Mouse (Mus musculus) embryo, embryonic 9.5 days (tissue): ENCODE data around the gene Usp6nl.

Experiments used
- DNase-seq: peaks from one replicate; pipeline ENCODE4 v3.0.0-alpha.2; 2017; ENCODE audit errors: extremely low spot score

Gene Usp6nl

GRCm38 (mm10) chr2:6412645-6413044 is 90.2 kb downstream of the Usp6nl start:
- no peak for DNase-seq

GRCm38 (mm10) chr2:6413723-6414122 is 91.3 kb downstream of the Usp6nl start:
- DNase-seq: no peak

DNA sequence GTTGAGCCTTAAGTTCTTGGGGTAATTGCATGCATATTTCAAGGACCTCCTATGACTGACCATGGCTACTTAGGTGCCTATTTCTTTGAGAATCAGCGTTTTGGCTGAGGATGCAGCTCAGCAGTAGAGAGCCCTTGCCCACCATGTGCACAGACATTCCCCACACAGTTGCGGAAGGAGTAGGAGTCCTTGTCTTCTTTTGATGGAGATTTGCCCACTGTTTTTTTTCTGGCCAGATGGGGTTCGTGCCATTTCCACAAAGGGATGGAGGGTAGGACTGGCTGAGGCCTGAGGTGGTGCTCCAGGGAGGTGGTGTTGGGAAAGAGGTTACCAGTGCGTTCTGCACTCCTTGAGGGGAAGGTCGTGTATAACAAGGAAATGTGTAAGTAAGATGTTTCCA is 91.9 kb downstream of the Usp6nl start:
- no peak for DNase-seq

GRCm38 (mm10) chr2:6417158-6417557 is 94.7 kb downstream of the Usp6nl start:
- no peak for DNase-seq

- DNase-seq: no peak
These were observed 101.4 kb downstream of the Usp6nl start for GRCm38 (mm10) chr2:6423661-6424550.

DNA sequence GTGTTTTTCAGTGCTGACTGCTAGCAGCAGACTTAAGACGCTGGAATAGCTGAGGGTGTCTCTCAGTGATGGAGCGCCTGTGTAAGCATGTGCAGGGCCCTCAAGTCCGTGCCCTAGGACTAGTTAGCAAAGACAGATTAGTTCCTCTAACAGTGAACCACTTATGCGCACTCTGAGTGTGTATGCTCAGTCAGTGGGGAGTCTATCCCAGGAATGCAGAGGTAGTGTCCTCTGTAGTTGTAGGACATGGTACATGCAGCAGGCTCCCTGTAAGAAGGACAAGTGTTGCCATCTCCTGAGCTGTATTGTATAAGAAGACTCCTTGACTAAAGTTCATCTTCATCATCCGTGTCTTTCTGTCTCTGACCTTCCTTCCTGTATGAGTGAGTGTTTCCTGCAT is 102.4 kb downstream of the Usp6nl start:
- DNase-seq: no peak

- DNase-seq: peak; percentile 35
These were observed 113.9 kb downstream of the Usp6nl start for GRCm38 (mm10) chr2:6436085-6436950.

GRCm38 (mm10) chr2:6441688-6442087 is 119.2 kb downstream of the Usp6nl start:
- no peak for DNase-seq

- no peak for DNase-seq
These were observed 119.8 kb downstream of the Usp6nl start for GRCm38 (mm10) chr2:6442302-6442701.

GRCm38 (mm10) chr2:6444015-6444414 is 121.5 kb downstream of the Usp6nl start:
- no peak for DNase-seq

DNA sequence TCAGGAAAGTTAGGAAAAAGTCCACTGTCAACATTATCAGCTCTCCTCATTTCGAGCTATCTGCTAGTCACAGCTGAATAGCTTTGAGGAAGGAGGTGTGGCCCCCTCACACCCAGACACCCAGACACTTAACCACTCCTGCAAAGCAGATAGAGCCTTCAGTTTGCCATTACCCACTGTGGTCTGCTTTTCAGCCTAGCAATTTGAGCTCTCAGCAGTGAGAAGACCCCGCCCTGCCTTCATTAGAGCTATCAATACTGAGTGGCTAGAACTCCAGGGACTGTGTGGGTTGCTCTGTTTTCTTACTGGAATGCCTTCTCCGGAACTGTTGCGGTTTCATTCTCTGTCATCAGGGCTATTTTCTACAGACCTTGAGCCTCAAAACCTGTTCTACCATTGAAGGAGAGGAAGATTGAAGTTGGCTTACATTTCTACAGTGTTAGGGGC is 122.3 kb downstream of the Usp6nl start:
- no peak for DNase-seq

GRCm38 (mm10) chr2:6445858-6446257 is 123.4 kb downstream of the Usp6nl start:
- DNase-seq: no peak

DNA sequence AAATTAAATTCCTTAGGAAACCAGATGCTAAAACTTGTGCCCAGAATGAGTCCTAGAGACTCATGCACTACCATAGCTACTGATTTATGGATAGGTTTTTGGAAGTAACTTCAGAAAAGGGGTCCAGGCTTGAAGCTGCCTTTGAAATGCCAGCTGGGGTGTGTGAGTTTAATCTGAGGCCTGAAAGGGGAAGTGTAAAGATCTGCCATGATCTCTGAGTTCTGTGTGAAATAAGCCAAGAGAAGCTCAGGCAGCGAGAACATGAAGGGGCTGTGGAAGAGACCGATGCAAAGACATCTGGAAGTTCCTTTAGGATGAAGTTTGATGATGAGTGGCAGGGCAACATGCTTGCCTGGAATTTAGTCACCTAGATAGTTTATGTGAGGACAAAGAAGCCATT is 126.4 kb downstream of the Usp6nl start:
- no peak for DNase-seq

DNA sequence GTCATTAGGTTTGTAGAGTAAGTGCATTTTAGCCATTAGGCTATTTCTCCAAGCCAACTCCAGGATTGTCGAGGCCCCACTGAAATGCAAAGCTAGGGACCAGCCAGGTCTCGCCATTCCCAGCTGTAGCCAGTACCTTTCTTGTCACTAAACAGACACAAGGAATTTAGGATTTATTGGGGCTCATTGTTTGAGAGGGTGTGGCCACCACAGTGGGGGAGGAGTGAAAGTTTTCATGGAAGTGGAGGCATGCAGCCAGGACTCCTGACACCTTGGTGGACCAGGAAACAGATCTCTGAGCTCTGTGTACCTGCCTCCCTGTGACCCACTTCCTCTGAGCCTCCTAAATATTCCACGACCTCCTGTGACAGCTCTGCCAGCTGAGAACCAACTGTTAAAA is 127.2 kb downstream of the Usp6nl start:
- DNase-seq: no peak

DNA sequence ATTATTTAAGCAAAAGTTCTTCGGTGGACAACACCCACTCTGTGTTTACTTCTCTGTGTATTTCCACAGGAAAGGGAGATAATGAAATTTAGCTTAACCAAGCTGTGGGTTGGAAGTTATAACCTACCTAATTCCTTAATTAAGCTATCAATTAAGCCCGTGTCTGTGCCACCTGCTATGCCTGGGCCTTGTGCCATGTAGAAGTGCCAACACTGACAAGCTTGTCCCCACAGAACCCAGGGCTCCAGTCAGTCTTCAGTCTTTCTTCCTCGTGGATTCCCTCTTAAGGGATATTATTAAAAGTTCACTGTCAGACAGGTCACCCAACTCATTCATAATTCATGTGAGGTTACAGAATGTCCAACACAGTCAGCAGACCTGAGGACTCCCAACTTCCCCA is 128.1 kb downstream of the Usp6nl start:
- DNase-seq: no peak

DNA sequence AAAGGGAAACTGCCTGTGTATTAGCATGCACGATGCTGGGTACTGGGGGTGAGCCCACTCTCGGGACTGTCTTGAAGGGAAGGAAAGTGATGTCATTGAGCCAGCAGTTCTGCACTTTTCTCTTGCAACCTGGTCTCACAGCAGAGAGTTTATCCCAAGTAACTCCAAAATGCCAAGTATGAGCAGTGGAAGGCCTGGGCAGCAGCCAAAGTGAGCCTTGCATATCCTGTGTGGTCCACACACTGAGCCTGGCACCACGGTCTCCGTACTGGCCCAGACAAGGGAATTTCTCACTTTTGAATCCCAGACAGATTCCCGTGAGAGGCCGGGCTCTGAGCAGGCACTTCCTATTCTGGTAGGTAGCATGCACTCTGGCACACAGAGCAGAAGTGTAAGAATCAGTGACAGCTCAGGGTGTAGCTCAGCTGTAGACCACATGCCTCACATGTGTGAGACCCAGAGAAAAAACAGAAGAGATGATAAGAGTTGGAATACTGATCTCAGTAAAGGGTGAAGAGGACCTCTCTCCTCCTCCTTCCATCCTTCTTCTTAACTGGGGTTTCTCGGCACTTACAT is 132.6 kb downstream of the Usp6nl start:
- DNase-seq: no peak

GRCm38 (mm10) chr2:6459282-6460047 is 137.0 kb downstream of the Usp6nl start:
- DNase-seq: no peak

GRCm38 (mm10) chr2:6462306-6462705 is 139.8 kb downstream of the Usp6nl start:
- DNase-seq: no peak

GRCm38 (mm10) chr2:6463772-6464661 is 141.6 kb downstream of the Usp6nl start:
- DNase-seq: no peak

DNA sequence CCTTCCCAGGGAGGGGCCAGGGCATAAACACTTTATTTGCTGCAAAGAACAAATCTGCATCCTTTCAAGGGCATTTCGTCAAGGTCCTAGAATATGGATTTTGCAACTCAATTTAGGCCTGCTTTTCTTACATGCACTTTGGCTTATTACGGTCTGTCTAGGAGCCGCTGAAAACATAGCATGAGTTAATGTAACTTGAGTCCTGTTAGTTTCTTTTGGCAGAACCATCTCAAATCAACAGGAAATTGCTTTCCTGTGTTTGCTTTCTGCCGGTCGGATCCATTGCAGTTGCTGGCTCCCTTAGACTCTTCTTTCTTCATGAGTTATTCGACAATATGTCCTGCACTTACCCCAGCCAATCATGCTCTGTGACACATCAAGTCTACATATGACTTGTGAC is 143.9 kb downstream of the Usp6nl start:
- no peak for DNase-seq

DNA sequence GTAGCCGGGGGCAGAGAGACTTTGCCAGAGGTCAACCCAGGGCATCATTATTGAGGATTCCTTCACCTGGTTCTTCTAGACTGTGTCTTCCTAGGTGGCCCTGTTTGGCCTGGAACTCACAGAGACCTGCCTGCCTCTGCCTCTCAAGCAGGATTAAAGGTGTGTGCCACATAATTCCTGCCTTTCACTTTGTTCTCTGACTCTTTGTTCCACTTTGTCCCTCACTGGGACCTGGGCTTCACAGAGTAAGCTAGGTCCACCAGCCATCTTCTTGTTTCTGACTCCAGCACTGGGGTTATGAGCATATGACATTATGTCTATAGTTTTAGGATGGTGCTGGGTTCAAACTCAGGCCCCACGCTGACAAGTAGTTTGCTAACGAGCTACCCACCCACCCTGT is 144.9 kb downstream of the Usp6nl start:
- no peak for DNase-seq
